Mouse (Mus musculus): ENCODE data around the gene Pgrmc1.

GRCm38 (mm10) chrX:36609117-36609516 lies 11.1 kb downstream of the Pgrmc1 start:
- TF ChIP-seq CTCF (IDR thresholded peaks at IDR 0.05; ENCODE audit: low read depth, low read length) (no peak), GATA1 (IDR thresholded peaks at IDR 0.05; ENCODE audit: borderline replicate concordance, low read length) (no peak), POLR2AphosphoS5 (IDR thresholded peaks at IDR 0.05; ENCODE audit: insufficient replicate concordance, low read depth, low read length) (no peak), GATA2 (IDR thresholded peaks at IDR 0.05; ENCODE audit: borderline replicate concordance, low read depth, low read length) (no peak)

Data from G1E (cell line).